Mouse (Mus musculus): ENCODE results near the gene Gm2000.
"Not testable (repeated sequence)": the region's sequence is repeated elsewhere in the genome, so short reads cannot be mapped to it uniquely, and the experiment has no call there.

The Gm2000 gene

DNA sequence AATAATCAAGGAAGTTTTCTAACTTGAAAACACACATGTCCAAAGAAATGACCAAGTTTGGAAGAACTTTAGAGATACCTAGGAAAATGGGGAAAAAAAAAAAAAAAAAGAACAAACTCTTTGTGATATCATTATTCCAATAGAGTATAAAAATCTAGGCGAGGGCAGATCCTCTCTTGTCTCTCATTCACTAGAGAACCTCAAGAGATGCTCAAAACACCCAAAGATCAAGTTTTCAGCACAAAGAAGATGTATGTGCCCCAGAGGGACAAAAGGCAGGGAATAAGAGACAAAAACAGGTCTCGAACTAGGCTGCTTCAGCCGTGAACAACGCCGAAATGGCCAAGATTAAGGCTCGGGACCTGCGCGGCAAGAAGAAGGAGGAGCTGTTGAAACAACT is at the start of gene Gm2000:
Gene Gm2000 (plus strand): TSS at position 301 of the 400 bp plus-strand sequence.
- no peak for DNase-seq

DNA sequence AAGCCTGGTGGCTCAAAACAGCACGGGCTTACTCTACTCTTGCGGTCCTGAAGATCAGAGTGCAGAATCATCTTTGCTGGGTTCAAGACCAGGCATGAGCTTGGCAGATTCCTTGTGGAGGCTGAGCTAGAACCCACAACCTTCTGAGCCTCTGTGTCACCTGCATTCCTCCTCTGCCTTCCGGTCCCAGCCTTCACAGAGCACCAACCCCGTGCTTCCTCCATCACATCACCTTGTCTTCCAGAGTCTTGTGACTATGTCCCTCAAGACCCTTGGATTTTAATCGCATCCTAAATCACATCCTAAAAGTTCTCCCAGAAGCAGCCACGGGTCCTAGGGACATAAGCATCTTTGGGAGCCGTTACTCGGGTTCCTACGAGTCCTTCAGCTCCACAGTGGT is 42.7 kb upstream of the Gm2000 start:
- DNase-seq, result no peak

- DNase-seq, result no peak
Measured at GRCm38 (mm10) chr1:156340847-156341246, 25.0 kb upstream of the Gm2000 start.

- no peak for DNase-seq
Measured at GRCm38 (mm10) chr1:156344433-156344832, 21.4 kb upstream of the Gm2000 start.

DNA sequence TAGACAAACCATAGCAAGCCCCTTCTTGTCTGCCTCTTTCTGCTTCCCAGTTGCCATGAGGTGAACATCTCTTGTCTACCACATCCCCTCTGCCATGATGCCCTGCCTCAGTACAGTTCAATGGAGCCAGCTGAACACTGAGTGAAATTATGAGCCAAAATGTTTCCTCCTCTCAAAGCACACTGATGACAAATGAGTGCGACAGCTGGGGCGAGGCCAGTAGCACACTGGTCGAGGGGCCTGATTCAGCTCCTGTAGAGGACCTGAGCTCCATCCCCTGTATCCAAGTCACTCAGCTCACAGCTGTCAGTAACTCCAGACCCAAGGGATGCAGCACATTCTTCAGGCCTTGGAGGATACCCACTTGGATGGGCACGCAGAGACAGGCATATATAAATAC is 20.2 kb upstream of the Gm2000 start:
- DNase-seq, result no peak

DNA sequence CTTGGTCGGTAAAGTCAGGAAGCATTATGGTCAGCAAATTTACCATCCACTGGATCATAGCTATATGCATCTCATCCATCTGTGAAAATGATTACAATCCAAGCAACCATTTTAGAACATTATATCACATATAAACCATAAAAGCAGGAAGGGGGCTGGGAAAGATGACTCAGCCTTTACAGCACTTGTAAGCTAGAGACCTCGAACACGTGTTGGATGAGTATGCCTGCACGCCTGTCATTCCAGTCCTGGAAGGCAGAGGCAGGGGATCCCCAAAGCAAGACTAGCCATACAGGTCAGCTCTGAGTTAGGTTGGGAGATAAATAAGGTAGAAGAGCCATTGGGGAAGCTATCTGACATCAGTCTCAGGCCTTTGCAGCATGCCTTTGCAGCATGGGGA is 16.8 kb upstream of the Gm2000 start:
- DNase-seq, result no peak

GRCm38 (mm10) chr1:156350441-156350840 is 15.4 kb upstream of the Gm2000 start:
- DNase-seq, result no peak

- DNase-seq, result no peak
Measured at GRCm38 (mm10) chr1:156352466-156352865, 13.4 kb upstream of the Gm2000 start.

DNA sequence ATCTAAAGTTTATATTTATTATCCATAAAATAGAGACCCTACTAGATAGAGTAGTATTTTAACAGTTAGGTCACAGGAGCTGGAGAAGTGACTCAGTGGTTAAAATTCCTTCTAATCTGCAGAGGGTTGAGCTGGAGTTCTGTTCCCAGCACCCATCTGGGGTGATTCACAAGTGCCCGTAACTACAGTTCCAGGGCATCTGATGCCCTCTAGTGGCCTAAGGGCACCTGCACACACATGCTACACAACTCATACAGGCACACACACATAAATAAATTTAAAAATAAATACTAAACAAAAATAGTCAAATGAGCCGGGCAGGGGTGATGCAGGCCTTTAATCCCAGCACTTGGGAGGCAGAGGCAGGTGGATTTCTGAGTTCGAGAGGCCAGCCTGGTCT is 15.4 kb downstream of the Gm2000 start:
- DNase-seq, result no peak

- no peak for DNase-seq
Measured at GRCm38 (mm10) chr1:156386232-156386631, 20.4 kb downstream of the Gm2000 start.

- no peak for DNase-seq
Measured at GRCm38 (mm10) chr1:156386880-156387279, 21.0 kb downstream of the Gm2000 start.

GRCm38 (mm10) chr1:156393148-156393547 is 27.3 kb downstream of the Gm2000 start:
- DNase-seq, result no peak

DNA sequence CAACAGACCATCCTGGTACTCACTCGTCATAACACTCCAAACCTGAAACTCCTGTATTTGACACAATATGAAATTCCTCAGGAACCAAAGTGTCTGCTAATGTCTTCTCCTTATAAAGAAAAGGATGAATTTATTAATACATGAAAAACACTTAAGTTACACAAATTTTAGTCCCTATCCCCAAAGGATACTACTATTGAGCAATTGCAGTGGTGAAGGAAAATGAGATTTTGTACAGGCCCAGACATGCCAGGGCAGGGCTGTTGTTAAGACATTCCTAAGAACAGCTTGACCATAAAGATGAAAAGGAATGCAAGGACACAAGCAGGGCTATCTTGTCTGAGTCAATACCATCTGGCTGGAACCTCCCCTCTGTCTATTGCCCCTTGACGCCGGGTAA is 34.3 kb downstream of the Gm2000 start:
- not testable (repeated sequence) for DNase-seq

GRCm38 (mm10) chr1:156402491-156402890 is 36.7 kb downstream of the Gm2000 start:
- DNase-seq, result no peak

DNA sequence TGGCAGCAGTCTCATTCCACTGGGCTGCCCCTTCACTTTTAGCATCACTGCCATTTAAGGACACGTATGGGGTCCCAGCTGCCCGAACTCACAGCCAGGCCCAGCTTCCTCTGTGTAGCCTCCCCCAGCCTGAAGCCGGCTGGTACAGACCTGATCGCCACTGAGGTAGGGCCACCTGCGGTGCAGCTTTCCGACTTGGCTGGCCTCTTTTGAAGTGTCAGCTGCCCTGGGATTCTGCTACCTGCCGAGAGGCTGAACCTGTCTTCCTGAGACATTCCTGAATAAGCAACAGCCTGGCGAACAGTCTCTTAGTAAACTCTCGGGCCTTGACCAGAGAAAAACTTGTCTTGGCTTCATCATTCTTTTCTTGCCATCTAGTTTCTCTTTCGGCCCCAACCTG is 37.4 kb downstream of the Gm2000 start:
- peak; percentile 24 to 35 for DNase-seq

DNA sequence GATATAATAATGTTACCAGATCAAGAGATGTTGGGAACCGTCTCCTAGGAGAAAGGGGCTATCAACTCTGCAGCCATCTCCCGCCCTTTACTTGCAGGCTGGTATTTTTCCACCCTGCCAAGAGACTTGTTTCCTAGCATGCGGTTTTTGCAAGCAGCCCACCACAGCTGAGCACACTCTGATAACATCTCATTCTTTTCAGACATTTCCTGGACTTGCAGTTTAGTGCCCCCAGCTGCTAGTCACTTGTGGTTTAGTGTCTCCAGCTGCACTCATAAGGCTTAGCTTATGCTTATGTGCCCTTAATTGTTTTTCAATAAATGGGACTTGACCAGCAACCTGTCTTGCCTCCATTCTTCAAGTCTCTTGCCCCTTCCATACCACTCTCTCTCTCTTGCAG is 42.2 kb downstream of the Gm2000 start:
- DNase-seq, result no peak

- DNase-seq, result no peak
Measured at GRCm38 (mm10) chr1:156408521-156408920, 42.7 kb downstream of the Gm2000 start.

Measured in cerebellum, postnatal 36 days (tissue).